Mouse (Mus musculus) kidney, adult 9 months (tissue): Measurements from ENCODE around the gene Bhlhe23.
A peak's percentile ranks its signal among the peaks of the same experiment; 100 is the strongest.

Experiments used
- DNase-seq: peaks from one replicate; pipeline ENCODE4 v3.0.0; 2022

The Bhlhe23 gene

GRCm38 (mm10) chr2:180776793-180777192 is at the start of gene Bhlhe23:
Gene Bhlhe23 (minus strand): TSS chr2:180776900.
- DNase-seq, result no peak

- DNase-seq, result peak; percentile 22
These were observed 48.6 kb upstream of the Bhlhe23 start for GRCm38 (mm10) chr2:180825147-180825941.

- DNase-seq, result no peak
These were observed 48.0 kb upstream of the Bhlhe23 start for GRCm38 (mm10) chr2:180824724-180825123.

- DNase-seq, result no peak
These were observed 47.4 kb upstream of the Bhlhe23 start for GRCm38 (mm10) chr2:180824061-180824460.

GRCm38 (mm10) chr2:180822476-180822875 is 45.8 kb upstream of the Bhlhe23 start:
- peak; percentile 16 for DNase-seq

GRCm38 (mm10) chr2:180819504-180819903 is 42.8 kb upstream of the Bhlhe23 start:
- DNase-seq, result no peak

GRCm38 (mm10) chr2:180816440-180817065 is 39.9 kb upstream of the Bhlhe23 start:
- DNase-seq, result no peak

- DNase-seq, result no peak
These were observed 37.4 kb upstream of the Bhlhe23 start for GRCm38 (mm10) chr2:180813982-180814568.

- no peak for DNase-seq
These were observed 34.3 kb upstream of the Bhlhe23 start for GRCm38 (mm10) chr2:180811002-180811401.

GRCm38 (mm10) chr2:180809510-180809909 is 32.8 kb upstream of the Bhlhe23 start:
- no peak for DNase-seq

- no peak for DNase-seq
These were observed 29.3 kb upstream of the Bhlhe23 start for GRCm38 (mm10) chr2:180805966-180806365.

GRCm38 (mm10) chr2:180796008-180796407 is 19.3 kb upstream of the Bhlhe23 start:
- no peak for DNase-seq

- no peak for DNase-seq
These were observed 18.9 kb upstream of the Bhlhe23 start for GRCm38 (mm10) chr2:180795597-180795996.

GRCm38 (mm10) chr2:180794422-180794821 is 17.7 kb upstream of the Bhlhe23 start:
- DNase-seq, result no peak

GRCm38 (mm10) chr2:180791674-180792073 is 15.0 kb upstream of the Bhlhe23 start:
- DNase-seq, result peak; percentile 34

GRCm38 (mm10) chr2:180788843-180789242 is 12.1 kb upstream of the Bhlhe23 start:
- DNase-seq, result peak; percentile 6

- DNase-seq, result no peak
These were observed 11.7 kb upstream of the Bhlhe23 start for GRCm38 (mm10) chr2:180788386-180788785.

GRCm38 (mm10) chr2:180787566-180788232 is 11.0 kb upstream of the Bhlhe23 start:
- DNase-seq, result no peak

- peak; percentile 43 for DNase-seq
These were observed 10.0 kb upstream of the Bhlhe23 start for GRCm38 (mm10) chr2:180786732-180787131.

GRCm38 (mm10) chr2:180780282-180780681 is 3.6 kb upstream of the Bhlhe23 start:
- no peak for DNase-seq

GRCm38 (mm10) chr2:180779226-180780104 is 2.8 kb upstream of the Bhlhe23 start:
- DNase-seq, result peak; percentile 50

GRCm38 (mm10) chr2:180775641-180776040 is 1.1 kb downstream of the Bhlhe23 start:
- no peak for DNase-seq
